Mouse (Mus musculus): ENCODE results near the gene Pam16. TPM values are rescaled to one million over a fixed set of nuclear protein-coding genes. Genes with fewer than 3 reads are reported as not detected.
A peak's percentile ranks its signal among the peaks of the same experiment; 100 is the strongest.
"Not testable (repeated sequence)": the region's sequence is repeated elsewhere in the genome, so short reads cannot be mapped to it uniquely, and the experiment has no call there.

Gene Pam16
- total RNA-seq, 2 experiments from 2014 or later = 67.5 to 92.8 TPM

DNA sequence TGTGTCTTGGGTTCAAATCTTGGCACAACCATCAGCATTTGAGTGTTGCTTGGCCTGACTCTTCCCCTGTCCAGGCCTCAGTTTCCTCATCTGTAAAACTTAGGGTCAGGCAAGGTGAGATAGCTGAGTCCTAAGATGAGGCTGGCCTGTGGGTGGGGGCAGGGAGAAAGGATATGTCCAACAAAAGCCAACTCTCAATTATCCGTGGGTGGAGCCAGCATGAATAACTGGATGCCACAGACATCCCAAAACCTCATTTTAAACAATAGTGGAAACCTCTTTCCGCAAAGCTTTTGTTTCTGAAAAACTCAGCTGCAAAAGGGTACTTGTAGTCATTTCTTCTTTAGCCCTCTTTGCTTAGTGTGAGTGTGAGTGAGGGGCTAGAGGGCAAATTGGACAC, 28.0 kb downstream of the Pam16 start:
- intact Hi-C loops (cut with DNase I) = no loop called here

GRCm38 (mm10) chr16:4596141-4596728, 28.6 kb downstream of the Pam16 start:
- intact Hi-C loops (cut with DNase I) = no loop called here
- no peak for DNase-seq (ENCODE audit: low spot score in 2 of 2)

More for the DNA sequence above, 28.0 kb downstream of the Pam16 start:
- no peak for DNase-seq (ENCODE audit: low spot score in 2 of 2)

DNA sequence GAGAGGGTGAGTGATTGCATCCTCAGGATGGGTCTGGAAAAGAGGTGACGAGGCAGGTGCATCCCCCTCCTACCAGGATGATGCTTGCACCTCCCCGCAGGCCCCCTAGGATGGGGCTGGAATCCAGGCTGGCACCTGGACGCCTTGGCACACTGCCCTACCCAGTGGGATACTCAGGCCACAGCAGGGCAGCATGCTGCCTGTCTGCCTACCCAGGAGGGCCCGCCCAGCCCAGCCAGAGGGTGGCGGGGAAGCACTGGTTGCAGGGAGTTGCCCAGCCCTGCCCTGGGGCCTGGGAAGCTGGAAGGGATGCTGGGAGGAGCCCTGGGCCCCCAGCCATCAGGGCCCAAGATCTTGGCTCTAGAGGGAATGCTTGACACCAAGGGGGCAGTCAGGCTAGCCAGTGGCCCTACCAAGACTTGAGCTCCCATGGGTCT, 29.2 kb downstream of the Pam16 start:
- peak in 1 of 2 experiments; percentile 12 for DNase-seq (ENCODE audit: low spot score in 2 of 2)
- intact Hi-C loops (cut with DNase I) = no loop called here

DNA sequence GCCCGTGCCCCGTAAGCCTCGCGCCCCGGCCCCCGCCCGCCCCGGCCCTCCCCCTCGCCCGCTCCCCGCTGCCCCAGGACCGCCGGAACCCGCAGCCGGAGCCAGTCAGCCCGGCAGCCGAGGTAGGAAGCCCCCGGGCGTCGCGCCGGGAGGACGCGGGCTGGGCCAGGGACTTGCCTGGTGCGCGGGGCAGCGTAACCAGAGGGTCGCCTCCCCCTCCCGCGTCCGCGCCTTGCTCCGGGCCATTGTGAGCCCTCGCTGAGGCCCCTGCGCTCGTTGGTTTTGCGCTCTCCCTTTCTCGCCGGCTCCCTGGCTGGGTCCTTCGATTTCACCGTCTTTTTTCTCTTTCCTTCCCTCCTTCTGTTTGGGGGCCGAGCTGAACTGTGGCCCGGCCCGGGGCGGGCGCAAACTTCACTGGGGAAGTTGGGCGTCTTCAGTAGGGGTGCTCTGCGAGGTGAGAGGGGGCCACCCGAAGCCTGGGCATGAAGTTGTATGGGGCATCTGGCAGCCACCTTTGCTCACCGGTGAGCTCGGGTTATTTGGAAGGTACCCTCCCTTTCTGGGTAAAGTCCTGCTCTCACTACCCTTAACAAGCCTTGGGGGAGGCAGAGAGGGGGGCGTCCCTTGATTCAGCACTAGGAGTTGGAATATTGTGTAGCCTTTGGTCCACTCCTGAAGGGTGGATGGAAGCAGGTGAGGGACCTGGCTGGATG, 29.8 kb downstream of the Pam16 start:
- intact Hi-C loops (cut with DNase I) = no loop called here
- DNase-seq (ENCODE audit: low spot score in 2 of 2) = no peak

DNA sequence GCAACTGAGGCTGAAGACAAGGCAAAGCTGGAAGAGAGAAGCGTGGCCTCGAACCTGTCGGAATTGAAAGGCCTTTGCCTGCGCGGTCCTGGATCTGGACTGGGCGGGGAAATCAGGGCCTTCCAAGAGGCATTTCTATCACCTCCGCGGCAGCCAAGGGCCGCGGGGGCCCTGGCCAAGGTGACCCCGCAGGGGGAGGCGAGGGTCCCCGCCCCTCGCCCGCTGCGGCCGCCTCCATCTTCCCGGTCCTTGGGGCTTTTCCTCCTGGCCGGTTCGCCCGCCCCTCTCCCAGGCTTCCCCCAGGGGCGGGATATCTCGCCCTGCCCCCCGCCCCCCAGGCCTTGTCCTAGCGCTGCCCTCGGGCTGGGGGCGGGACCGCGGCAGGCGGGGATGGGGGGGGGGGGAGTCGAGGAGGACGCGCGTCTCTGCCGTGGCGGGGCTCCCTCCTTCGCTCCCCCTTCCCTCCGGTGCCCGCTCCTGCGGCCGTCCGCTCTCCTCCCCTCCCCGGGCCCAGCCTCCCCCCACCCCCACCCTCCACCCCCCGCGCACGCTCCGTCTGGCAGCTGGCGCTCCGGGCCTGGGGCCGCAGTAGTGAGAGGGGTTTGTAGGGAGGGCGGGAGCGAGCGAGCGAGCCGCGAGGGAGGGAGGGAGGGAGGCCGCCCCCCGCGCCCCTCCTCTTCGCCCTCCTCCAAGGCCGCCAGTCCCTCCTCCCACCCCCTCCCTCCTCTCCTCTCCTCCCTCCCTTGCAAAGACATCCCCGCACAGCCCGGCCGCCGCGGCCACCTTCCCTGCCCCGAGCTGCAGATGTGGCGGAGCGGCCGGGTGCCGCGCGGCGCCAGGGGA, 30.6 kb downstream of the Pam16 start, which contains the start of gene Glis2:
Glis2 (plus strand) TSS at position 743 of the 843 bp plus-strand sequence.
- intact Hi-C loops (cut with DNase I) = no loop called here
- DNase-seq (ENCODE audit: low spot score in 2 of 2) = peak in 1 of 2 experiments; percentile 34

DNA sequence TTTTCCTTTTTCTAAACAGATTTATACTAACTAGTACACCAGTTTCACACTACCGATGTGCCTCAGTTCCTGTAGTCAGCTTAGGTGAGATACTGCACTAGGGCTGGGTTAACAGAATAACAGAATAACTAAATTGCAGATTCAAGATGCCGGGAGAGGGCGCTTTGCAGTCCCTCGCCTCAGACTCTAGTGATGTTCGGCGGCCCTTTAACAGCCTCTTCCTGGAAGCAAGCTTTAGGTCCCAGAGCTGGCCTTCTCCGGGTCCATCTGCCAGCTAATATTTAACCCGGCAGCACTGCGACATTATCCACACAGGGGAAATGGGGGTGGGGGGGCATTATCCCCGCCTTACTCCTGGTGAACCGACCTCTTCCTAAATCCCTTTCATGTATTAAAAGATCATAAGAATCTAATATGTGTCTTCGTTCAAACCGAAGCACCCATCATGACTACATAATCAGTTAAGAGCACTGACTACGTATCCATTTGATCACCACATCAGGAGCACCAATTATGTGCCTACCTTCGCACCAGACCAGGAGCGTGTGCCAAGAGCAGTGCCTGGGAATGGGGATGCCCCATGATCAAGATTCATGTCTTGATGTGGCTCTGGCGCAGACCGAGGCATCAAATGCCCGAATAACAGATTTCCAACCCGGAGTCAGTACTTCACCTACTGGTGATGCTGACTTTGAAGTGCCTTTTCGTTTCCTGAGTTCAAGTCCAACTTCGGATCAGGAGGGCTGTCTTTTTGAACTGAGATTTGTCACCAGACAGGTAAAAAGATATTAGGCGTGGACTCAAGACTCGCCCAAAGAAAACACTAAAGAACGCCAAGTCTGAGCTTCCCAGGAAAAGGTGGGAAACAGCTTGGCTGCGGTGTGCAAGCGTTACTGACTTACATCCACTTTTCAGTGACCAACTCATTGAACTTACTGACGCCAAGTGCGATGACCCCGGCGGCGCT, 31.6 kb downstream of the Pam16 start:
- peak in 1 of 2 experiments; percentile 68 for DNase-seq (ENCODE audit: low spot score in 2 of 2)
- intact Hi-C loops (cut with DNase I) = no loop called here

GRCm38 (mm10) chr16:4590236-4590635, 34.6 kb downstream of the Pam16 start:
- intact Hi-C loops (cut with DNase I) = no loop called here
- DNase-seq (ENCODE audit: low spot score in 2 of 2) = no peak

- intact Hi-C loops (cut with DNase I) = no loop called here
- DNase-seq (ENCODE audit: low spot score in 2 of 2) = no peak
These were observed 37.1 kb downstream of the Pam16 start for GRCm38 (mm10) chr16:4587516-4588210.

- intact Hi-C loops (cut with DNase I) = no loop called here
- peak; percentile 87 to 92 for DNase-seq (ENCODE audit: low spot score in 2 of 2)
These were observed 38.2 kb downstream of the Pam16 start for GRCm38 (mm10) chr16:4586531-4587123.

DNA sequence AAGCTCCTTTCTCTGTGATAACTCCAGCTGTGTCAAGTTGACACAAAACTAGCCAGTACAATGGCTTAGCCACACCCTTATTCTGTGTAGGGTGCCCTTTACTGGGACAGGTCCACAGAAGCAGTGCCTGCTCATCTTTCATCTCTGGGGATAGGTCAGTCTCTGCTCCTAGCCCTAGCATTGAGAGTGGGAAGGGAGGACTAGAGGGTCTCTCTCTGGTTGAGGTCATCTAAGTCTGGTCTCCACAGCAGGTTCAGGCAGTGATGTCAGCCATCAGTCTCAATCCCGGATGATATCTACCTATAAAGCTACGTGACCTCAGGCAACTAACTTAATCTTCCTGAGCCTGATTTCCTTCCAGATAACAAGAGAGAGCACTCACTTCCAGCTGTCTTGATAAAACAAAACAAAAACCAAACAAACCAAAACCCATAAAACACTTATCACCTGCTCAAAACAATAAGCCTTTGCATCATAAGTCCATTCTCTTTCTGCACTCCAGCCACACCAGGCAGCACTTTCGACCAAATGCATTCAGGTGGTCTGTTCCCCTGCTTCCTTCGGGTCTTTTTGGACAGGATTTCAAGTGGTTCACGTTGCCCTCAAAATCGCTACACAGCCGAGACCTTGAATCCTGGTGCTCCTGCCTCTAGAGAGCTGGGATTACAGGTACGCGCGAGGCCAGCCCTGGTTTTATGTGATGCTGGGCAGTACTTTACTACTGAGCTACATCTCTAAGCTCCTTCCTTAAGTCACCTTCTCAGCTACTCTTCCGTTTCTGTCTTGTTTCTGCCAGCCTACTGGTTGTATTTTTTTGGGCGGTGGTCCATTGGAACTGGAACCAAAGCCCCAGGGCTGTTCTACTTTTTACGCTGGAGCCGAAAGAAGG, 38.9 kb downstream of the Pam16 start:
- no peak for DNase-seq (ENCODE audit: low spot score in 2 of 2)
- intact Hi-C loops (cut with DNase I) = no loop called here

GRCm38 (mm10) chr16:4584438-4584837, 40.4 kb downstream of the Pam16 start:
- no peak for DNase-seq (ENCODE audit: low spot score in 2 of 2)
- intact Hi-C loops (cut with DNase I) = no loop called here

DNA sequence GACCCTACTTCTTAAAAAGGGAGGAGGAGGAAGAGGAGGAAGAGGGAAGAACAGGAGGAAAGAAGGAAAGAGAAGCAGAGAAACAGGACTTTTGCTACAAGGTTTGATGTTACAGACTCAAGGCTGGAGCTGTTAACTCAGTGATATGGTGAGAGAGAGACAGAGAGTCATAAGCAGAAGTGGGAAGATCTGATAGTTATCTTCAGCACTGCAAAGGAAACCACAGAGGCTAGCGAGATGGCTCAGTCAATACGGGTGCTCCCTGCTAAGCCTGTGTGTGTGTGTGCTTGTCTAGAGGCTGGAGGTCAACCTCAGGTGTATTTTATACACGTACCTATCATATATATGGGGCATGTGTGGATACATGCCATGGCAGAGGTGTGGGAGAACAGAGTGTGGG, 41.0 kb downstream of the Pam16 start:
- intact Hi-C loops (cut with DNase I) = no loop called here

GRCm38 (mm10) chr16:4581179-4581578, 43.6 kb downstream of the Pam16 start:
- intact Hi-C loops (cut with DNase I); DNase-seq (ENCODE audit: low spot score in 2 of 2): not testable (repeated sequence)

More for the DNA sequence above, 41.0 kb downstream of the Pam16 start:
- DNase-seq (ENCODE audit: low spot score in 2 of 2) = no peak

- DNase-seq (ENCODE audit: low spot score in 2 of 2) = no peak
- intact Hi-C loops (cut with DNase I) = no loop called here
These were observed 46.2 kb downstream of the Pam16 start for GRCm38 (mm10) chr16:4578630-4579029.

DNA sequence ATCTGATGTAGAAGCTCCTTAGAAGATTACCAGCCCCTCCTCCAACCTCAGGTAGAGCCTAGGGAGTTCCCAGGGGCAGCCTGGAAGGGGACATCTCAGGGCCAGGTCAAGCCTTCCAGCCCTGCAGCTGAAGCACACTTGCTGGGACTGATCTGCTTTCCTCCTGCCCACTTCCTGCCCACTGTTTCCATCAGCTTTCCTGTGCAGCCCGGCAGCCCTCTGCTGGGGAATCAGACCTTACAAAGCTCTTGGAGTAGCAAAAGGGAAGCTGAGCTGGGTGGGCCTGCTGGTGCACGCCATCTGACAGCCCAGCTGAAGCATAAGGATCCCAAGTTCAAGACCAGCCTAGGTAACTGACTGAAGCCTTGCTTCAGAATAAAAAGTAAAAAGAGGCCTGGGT, 47.9 kb downstream of the Pam16 start:
- no peak for DNase-seq (ENCODE audit: low spot score in 2 of 2)
- intact Hi-C loops (cut with DNase I) = no loop called here

- no peak for DNase-seq (ENCODE audit: low spot score in 2 of 2)
- intact Hi-C loops (cut with DNase I) = no loop called here
These were observed 48.8 kb downstream of the Pam16 start for GRCm38 (mm10) chr16:4576038-4576437.

- intact Hi-C loops (cut with DNase I) = no loop called here
- DNase-seq (ENCODE audit: low spot score in 2 of 2) = no peak
These were observed 54.1 kb downstream of the Pam16 start for GRCm38 (mm10) chr16:4570737-4571136.
